Mouse (Mus musculus): ENCODE measurements around the gene Ferd3l.

DNA sequence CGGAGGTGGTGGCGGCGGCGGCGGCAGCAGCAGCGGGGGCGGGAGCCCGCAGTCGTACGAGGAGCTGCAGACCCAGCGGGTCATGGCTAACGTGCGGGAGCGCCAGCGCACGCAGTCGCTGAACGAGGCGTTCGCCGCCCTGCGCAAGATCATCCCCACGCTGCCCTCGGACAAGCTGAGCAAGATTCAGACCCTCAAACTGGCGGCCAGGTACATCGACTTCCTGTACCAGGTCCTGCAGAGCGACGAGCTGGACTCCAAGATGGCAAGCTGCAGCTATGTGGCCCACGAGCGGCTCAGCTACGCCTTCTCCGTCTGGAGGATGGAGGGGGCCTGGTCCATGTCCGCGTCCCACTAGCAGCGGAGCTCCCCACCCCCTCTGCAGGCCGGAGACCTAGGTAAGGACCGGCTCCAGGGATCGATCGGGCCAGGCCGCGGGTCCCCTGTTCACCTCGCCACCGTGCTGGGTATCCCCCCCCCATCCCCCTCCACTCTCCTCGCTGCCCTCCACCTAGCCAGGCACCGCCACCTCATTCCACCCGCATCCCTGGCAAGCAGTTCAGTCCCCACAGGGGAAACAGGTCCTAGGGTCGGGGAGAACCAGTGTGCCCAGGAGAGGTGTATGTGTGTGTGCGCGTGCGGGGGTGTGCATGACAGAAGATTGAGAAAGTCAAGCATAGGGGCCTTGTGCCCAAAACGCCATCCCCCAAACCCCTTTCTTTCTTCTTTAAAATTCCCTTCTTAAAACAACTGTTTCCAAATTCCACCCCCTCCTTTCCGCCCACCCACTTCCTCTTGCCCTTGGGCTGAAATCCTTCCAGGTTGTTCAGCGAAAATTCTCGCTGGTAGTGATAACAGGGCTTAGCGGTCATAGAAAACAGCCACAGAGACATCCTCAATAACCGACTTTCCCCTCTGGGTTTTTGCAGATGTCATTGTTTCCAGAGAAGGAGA lies 30.3 kb downstream of the Ferd3l start:
- TF ChIP-seq POLR2A (IDR thresholded peaks at IDR 0.05; ENCODE audit: insufficient read depth, low read depth, low read length) (no peak), CTCF (IDR thresholded peaks at IDR 0.05) (no peak)
